Mouse (Mus musculus): ENCODE measurements around the gene Acad8.
A peak's percentile ranks its signal among the peaks of the same experiment; 100 is the strongest.

The Acad8 gene

GRCm38 (mm10) chr9:26985090-26985613 lies 14.2 kb downstream of the Acad8 start:
- DNase-seq (ENCODE audit: low spot score in 2 of 2) = no peak

GRCm38 (mm10) chr9:26978776-26979175 lies 20.6 kb downstream of the Acad8 start:
- no peak for DNase-seq (ENCODE audit: low spot score in 2 of 2)

- no peak for DNase-seq (ENCODE audit: low spot score in 2 of 2)
These were observed 21.6 kb downstream of the Acad8 start for GRCm38 (mm10) chr9:26977754-26978153.

GRCm38 (mm10) chr9:26947790-26948189 lies 51.6 kb downstream of the Acad8 start:
- no peak for DNase-seq (ENCODE audit: low spot score in 2 of 2)

GRCm38 (mm10) chr9:26924146-26924545 lies 75.2 kb downstream of the Acad8 start:
- DNase-seq (ENCODE audit: low spot score in 2 of 2) = peak in 1 of 2 experiments; percentile 5

Data from cerebellum, postnatal 4 days (tissue).